Mouse (Mus musculus) naive thymus-derived CD4-positive, alpha-beta T cell, adult 2 months (primary cell): ENCODE results near the gene Gm37240.

Experiments
- DNase-seq: peaks from one replicate; pipeline ENCODE4 v3.0.0-alpha.2; 2011; ENCODE audit warnings: low read depth

Gene Gm37240

GRCm38 (mm10) chr3:85490204-85490603 lies 397.1 kb downstream of the Gm37240 start:
- no peak for DNase-seq

GRCm38 (mm10) chr3:85487379-85487778 lies 399.9 kb downstream of the Gm37240 start:
- no peak for DNase-seq

- no peak for DNase-seq
Measured at GRCm38 (mm10) chr3:85485536-85486190, 401.7 kb downstream of the Gm37240 start.

- no peak for DNase-seq
Measured at GRCm38 (mm10) chr3:85482636-85483035, 404.7 kb downstream of the Gm37240 start.

- no peak for DNase-seq
Measured at GRCm38 (mm10) chr3:85480638-85481037, 406.7 kb downstream of the Gm37240 start.

- no peak for DNase-seq
Measured at GRCm38 (mm10) chr3:85478731-85479130, 408.6 kb downstream of the Gm37240 start.

- no peak for DNase-seq
Measured at GRCm38 (mm10) chr3:85469711-85470110, 417.6 kb downstream of the Gm37240 start.

GRCm38 (mm10) chr3:85468995-85469394 lies 418.3 kb downstream of the Gm37240 start:
- DNase-seq = no peak

GRCm38 (mm10) chr3:85465283-85466025 lies 421.9 kb downstream of the Gm37240 start:
- no peak for DNase-seq

DNA sequence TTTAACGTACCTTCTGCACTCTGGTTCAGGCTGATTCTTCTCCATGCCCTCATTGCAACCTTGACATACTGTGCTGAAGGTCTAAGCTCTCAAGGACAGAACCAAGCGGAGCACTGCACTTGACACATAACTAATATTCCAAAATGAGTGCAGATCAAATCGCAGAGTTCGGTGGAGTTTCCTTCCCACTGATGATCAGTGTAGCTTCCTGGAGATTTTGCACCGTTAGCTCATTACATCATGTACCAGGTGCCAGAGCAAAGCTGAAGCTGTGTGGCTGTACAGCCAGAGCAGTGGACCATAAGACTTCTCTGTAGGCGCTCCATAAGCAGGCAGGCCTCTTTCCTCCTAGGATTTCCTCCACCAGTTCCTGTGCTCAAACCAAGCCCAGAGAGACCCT lies 427.3 kb downstream of the Gm37240 start:
- DNase-seq = no peak

DNA sequence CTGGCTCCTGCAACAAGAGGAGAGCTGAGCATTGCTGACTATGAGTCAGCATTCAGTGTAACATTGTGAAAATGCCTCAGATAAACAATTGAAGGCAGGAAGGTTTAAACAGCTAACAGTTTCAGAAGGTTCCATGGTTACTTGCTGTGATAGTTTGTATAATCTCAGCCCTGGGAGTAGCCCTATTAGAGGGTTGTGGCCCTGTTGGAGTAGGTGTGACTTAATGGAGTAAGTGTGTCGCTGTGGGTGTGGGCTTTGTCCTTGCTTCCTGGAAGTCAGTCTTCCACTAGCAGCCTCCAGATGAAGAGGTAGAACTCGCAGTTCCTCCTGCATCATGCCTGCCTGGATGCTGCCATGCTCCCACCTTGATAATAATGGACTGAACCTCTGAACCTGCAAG lies 430.3 kb downstream of the Gm37240 start:
- no peak for DNase-seq

DNA sequence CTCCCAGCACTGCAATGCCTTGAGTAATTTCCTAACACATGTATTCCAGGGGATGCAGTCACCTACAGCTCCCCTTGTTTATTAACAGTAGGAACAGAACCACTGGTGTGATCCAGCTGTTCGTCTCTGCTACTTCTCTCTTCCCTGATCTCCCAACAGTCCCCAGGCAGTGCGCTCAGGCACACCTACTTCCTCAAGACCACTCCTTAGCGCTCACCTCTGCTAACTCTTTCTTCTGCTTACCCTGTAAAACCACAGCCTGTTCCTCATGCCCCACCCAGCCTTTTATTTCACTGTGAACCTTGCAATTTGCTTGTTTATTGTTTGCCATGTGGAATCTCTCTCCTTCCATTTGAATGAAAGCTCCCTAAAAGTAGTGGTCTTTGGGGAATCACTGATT lies 431.9 kb downstream of the Gm37240 start:
- DNase-seq = no peak

GRCm38 (mm10) chr3:85454001-85454400 lies 433.3 kb downstream of the Gm37240 start:
- no peak for DNase-seq

GRCm38 (mm10) chr3:85449461-85449860 lies 437.9 kb downstream of the Gm37240 start:
- no peak for DNase-seq

DNA sequence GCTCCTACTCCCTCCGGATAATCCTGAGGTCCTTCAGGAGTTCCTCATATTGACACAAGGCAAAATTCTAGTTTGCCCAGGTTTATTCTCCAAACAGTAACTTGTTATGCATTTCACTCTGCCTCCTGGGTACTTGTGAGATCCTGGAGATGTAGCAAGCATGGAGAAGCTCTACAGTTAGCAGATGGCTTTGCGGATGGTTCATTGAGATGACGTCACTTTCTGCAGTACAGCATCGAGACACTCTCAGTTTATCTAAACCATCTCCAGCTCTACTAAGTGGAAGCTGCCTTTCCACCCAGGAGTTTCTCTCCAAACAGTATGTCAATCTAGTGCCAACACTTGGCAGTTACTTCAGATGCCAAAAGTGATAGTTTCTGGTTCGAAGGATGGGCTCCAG lies 444.5 kb downstream of the Gm37240 start:
- no peak for DNase-seq

DNA sequence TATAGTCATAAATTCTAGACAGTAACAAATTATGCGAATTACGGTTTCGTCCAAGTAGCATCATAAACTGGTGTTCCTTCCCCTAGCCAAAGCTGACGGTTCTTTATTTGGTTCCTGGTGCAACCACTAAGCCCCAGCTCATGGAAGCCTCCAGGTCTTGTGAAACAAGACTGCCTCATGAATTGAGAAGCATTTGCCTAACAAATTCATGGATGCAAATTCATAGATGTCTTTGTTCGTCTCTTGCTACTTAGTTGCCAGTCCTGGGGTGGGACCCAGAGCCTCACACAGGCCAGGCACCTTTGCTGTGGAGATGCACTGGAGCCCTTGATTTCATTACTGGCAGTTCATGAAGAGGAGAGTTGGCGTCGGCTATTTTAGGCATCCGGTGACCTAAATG lies 445.1 kb downstream of the Gm37240 start:
- DNase-seq = no peak

DNA sequence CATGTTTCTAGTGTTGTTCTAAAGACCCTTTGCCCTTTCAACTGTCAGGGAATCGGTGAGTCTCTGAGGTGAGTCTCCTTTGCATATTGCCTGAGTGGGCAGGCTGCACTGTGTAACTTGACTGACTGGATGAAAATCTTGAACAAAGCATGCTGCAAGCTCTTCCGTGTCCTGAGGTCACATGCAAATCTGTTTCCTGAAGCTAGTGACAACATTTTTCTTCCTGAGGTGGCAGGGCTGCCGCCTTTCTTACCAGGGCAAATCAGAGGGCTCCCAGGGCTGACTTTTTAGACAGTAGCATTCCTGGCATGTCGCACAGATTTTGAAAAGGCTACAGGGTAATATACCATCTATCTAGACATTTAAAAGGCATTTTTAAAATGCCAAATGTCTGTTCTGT lies 451.9 kb downstream of the Gm37240 start:
- no peak for DNase-seq

DNA sequence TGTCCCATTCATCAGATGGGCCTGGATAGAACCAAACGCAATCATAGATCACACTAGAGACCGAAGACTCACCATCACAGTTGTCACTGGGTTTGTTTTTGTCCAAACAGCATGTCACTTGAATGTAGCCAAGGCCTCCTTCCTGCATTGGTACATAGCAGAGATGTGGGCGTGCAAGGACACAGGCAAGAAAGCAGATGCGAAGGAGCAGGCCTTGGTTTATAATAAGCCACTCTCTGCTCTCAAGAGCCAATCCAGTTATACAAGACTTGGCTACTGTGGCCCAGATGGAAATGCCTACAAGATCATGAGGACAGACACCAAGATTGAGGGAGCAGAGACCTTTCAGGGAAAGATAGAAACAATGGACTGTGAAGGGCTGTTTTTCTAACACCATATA lies 456.1 kb downstream of the Gm37240 start:
- DNase-seq = no peak

- DNase-seq = no peak
Measured at GRCm38 (mm10) chr3:85423376-85423997, 463.8 kb downstream of the Gm37240 start.

GRCm38 (mm10) chr3:85421403-85421802 lies 465.9 kb downstream of the Gm37240 start:
- no peak for DNase-seq

- no peak for DNase-seq
Measured at GRCm38 (mm10) chr3:85417663-85418062, 469.7 kb downstream of the Gm37240 start.

- no peak for DNase-seq
Measured at GRCm38 (mm10) chr3:85398841-85399240, 488.5 kb downstream of the Gm37240 start.

GRCm38 (mm10) chr3:85398483-85398835 lies 488.9 kb downstream of the Gm37240 start:
- no peak for DNase-seq
